Mouse (Mus musculus): Measurements from ENCODE around the gene Paqr3. TPM values are rescaled to one million over a fixed set of nuclear protein-coding genes. Genes with fewer than 3 reads are reported as not detected.

The Paqr3 gene
- total and polyA plus RNA-seq, 3 experiments = 4.3 to 6.4 TPM; not detected in 1

GRCm38 (mm10) chr5:97125459-97125970, 14.1 kb upstream of the Paqr3 start:
- Histone ChIP-seq H3K4me1 (ENCODE audit: control insufficient read depth in 1 of 2, insufficient read depth in 2 of 2, low read length in 2 of 2) (no peaks in the 10 kb centered on the region), H3K9me3 (replicated peaks; ENCODE audit: insufficient read depth, low read length) (no peaks in the 10 kb centered on the region), H3K27ac (ENCODE audit: control insufficient read depth, low read depth, low read length) (no peak overlapping the region), H3K79me2 (ENCODE audit: control insufficient read depth, insufficient read depth, low read length, poor library complexity) (no peaks in the 10 kb centered on the region), H3K27me3 (ENCODE audit: control insufficient read depth in 1 of 2, insufficient read depth in 2 of 2, low read length in 2 of 2) (no peaks in the 10 kb centered on the region), H3K4me3 (ENCODE audit: control insufficient read depth in 1 of 2, insufficient read depth in 1 of 2, low read depth in 2 of 2, low read length in 2 of 2) (no peak overlapping the region), H3K36me3 (ENCODE audit: control insufficient read depth in 1 of 2, insufficient read depth in 2 of 2, low read length in 2 of 2) (no peaks in the 10 kb centered on the region), H3K9ac (ENCODE audit: control insufficient read depth, low read depth, low read length, poor library complexity, severe bottlenecking) (no peak overlapping the region)
- TF ChIP-seq BHLHE40 (IDR thresholded peaks at IDR 0.05; ENCODE audit: borderline replicate concordance, low read depth, low read length) (no peak), POLR2AphosphoS5 (IDR thresholded peaks at IDR 0.05; ENCODE audit: borderline replicate concordance, low read depth, low read length) (no peak)
- no peak for DNase-seq (ENCODE audit: low read depth, low spot score)

GRCm38 (mm10) chr5:97124977-97125376, 13.6 kb upstream of the Paqr3 start:
- Histone ChIP-seq H3K79me2 (ENCODE audit: control insufficient read depth, insufficient read depth, low read length, poor library complexity) (no peaks in the 10 kb centered on the region), H3K27ac (ENCODE audit: control insufficient read depth, low read depth, low read length) (no peak overlapping the region), H3K27me3 (ENCODE audit: control insufficient read depth in 1 of 2, insufficient read depth in 2 of 2, low read length in 2 of 2) (no peaks in the 10 kb centered on the region), H3K36me3 (ENCODE audit: control insufficient read depth in 1 of 2, insufficient read depth in 2 of 2, low read length in 2 of 2) (no peaks in the 10 kb centered on the region), H3K4me1 (ENCODE audit: control insufficient read depth in 1 of 2, insufficient read depth in 2 of 2, low read length in 2 of 2) (no peaks in the 10 kb centered on the region), H3K9me3 (replicated peaks; ENCODE audit: insufficient read depth, low read length) (no peaks in the 10 kb centered on the region), H3K4me3 (ENCODE audit: control insufficient read depth in 1 of 2, insufficient read depth in 1 of 2, low read depth in 2 of 2, low read length in 2 of 2) (no peak overlapping the region), H3K9ac (ENCODE audit: control insufficient read depth, low read depth, low read length, poor library complexity, severe bottlenecking) (no peak overlapping the region)
- no peak for TF ChIP-seq POLR2AphosphoS2 (IDR thresholded peaks at IDR 0.05; ENCODE audit: low read length)
- TF ChIP-seq SMC3 (IDR thresholded peaks at IDR 0.05; ENCODE audit: low read depth, low read length) = no peak
- TF ChIP-seq JUND (IDR thresholded peaks at IDR 0.05; ENCODE audit: low read depth, low read length) = no peak
- no peak for TF ChIP-seq EP300 (IDR thresholded peaks at IDR 0.05; ENCODE audit: low read depth in 1 of 2, low read length in 2 of 2)
- TF ChIP-seq NELFE (IDR thresholded peaks at IDR 0.05; ENCODE audit: low read depth, low read length) = no peak
- no peak for TF ChIP-seq CHD1 (IDR thresholded peaks at IDR 0.05; ENCODE audit: low read depth, low read length)
- TF ChIP-seq KAT2A (conservative IDR thresholded peaks at IDR 0.05; ENCODE audit: low read depth, low read length) = no peak
- TF ChIP-seq ZMIZ1 (IDR thresholded peaks at IDR 0.05; ENCODE audit: low read depth, low read length) = no peak
- TF ChIP-seq BHLHE40 (IDR thresholded peaks at IDR 0.05; ENCODE audit: borderline replicate concordance, low read depth, low read length) = no peak
- DNase-seq (ENCODE audit: low read depth, low spot score) = no peak

- Histone ChIP-seq H3K9ac (ENCODE audit: control insufficient read depth, low read depth, low read length, poor library complexity, severe bottlenecking) (peak overlapping the region; percentile 75), H3K27ac (ENCODE audit: control insufficient read depth, low read depth, low read length) (no peak overlapping the region), H3K27me3 (ENCODE audit: control insufficient read depth in 1 of 2, insufficient read depth in 2 of 2, low read length in 2 of 2) (no peaks in the 10 kb centered on the region), H3K4me3 (ENCODE audit: control insufficient read depth in 1 of 2, insufficient read depth in 1 of 2, low read depth in 2 of 2, low read length in 2 of 2) (peak overlapping the region; percentile 72 to 90), H3K4me1 (ENCODE audit: control insufficient read depth in 1 of 2, insufficient read depth in 2 of 2, low read length in 2 of 2) (peaks cover 17 to 27% of the 10 kb centered on the region in 2 experiments; a peak in 3 of 4 replicates), H3K79me2 (ENCODE audit: control insufficient read depth, insufficient read depth, low read length, poor library complexity) (no peaks in the 10 kb centered on the region), H3K9me3 (replicated peaks; ENCODE audit: insufficient read depth, low read length) (no peaks in the 10 kb centered on the region), H3K36me3 (ENCODE audit: control insufficient read depth in 1 of 2, insufficient read depth in 2 of 2, low read length in 2 of 2) (peaks cover 0 to 21% of the 10 kb centered on the region in 2 experiments; a peak in 2 of 4 replicates)
- TF ChIP-seq SIN3A (IDR thresholded peaks at IDR 0.05; ENCODE audit: low read length) (0 out of 2 replicates have a peak, but pooled peaks have one; percentile 3), ELF1 (IDR thresholded peaks at IDR 0.05; ENCODE audit: low read depth, low read length) (no peak), MAZ (IDR thresholded peaks at IDR 0.05; ENCODE audit: low read depth, low read length) (no peak), RCOR1 (IDR thresholded peaks at IDR 0.05; ENCODE audit: low read depth, low read length) (no peak)
- peak; percentile 15 for DNase-seq (ENCODE audit: low read depth, low spot score)
These were observed 699 bp downstream of the Paqr3 start for GRCm38 (mm10) chr5:97110697-97111096.

All from MEL (cell line).